Mouse (Mus musculus) liver, embryonic 12.5 days (tissue): ENCODE measurements around the gene Thegl. TPM values are rescaled to one million over a fixed set of nuclear protein-coding genes. Genes with fewer than 3 reads are reported as not detected.
"Not testable (repeated sequence)": the region's sequence is repeated elsewhere in the genome, so short reads cannot be mapped to it uniquely, and the experiment has no call there.

Experiments used
- ATAC-seq: fragments of 200-750 bp; cut with Nextera tagmentation; 2 replicates; pipeline ENCODE4 v1.8.0; 2017; ENCODE audit warnings: moderate number of reproducible peaks, mild to moderate bottlenecking, moderate library complexity
- H3K27ac ChIP-seq: fragments of 300-500 bp; sonication (generic); 2 replicates; pipeline ENCODE4 v1.5.1; 2016; ENCODE audit warnings: mild to moderate bottlenecking
- H3K27me3 ChIP-seq: fragments of 300-500 bp; sonication (generic); replicated peaks from 2 replicates; pipeline ENCODE4 v1.6.1; 2016; ENCODE audit warnings: mild to moderate bottlenecking, moderate library complexity
- H3K36me3 ChIP-seq: fragments of 300-500 bp; sonication (generic); 2 replicates; pipeline ENCODE4 v1.6.1; 2016; ENCODE audit warnings: mild to moderate bottlenecking, moderate library complexity
- H3K4me1 ChIP-seq: fragments of 300-500 bp; sonication (generic); 2 replicates; pipeline ENCODE4 v1.6.1; 2016
- H3K4me2 ChIP-seq: fragments of 300-500 bp; sonication (generic); 2 replicates; pipeline ENCODE4 v1.6.1; 2016; ENCODE audit warnings: mild to moderate bottlenecking, moderate library complexity
- H3K4me3 ChIP-seq: fragments of 300-500 bp; sonication (generic); 2 replicates; pipeline ENCODE4 v1.5.1; 2016; ENCODE audit warnings: mild to moderate bottlenecking, moderate library complexity
- H3K9ac ChIP-seq: fragments of 300-500 bp; sonication (generic); 2 replicates; pipeline ENCODE4 v1.6.1; 2016; ENCODE audit warnings: mild to moderate bottlenecking, moderate library complexity
- H3K9me3 ChIP-seq: fragments of 300-500 bp; sonication (generic); replicated peaks from 2 replicates; pipeline ENCODE4 v1.6.1; 2016; ENCODE audit warnings: mild to moderate bottlenecking, moderate library complexity
- WGBS: fragments of 180-500 bp; shearing (Covaris S2); methylation state at CpG from one replicate; pipeline ENCODE4 v1.1.7; 2016; ENCODE audit not compliant: insufficient replicate concordance; 5-methylcytosine and 5-hydroxymethylcytosine counted together
- polyA plus RNA-seq: library from polyadenylated mRNA; unstranded; fragments of >200 nt; fragmentation: Nextera tagmentation; extraction: Ambion mirVana; gene quantifications from 2 replicates; pipeline ENCODE4 v1.2.1, GENCODE M21; 2016

Thegl gene
- 0.41 and 0.48 TPM in 2 replicates for polyA plus RNA-seq

DNA sequence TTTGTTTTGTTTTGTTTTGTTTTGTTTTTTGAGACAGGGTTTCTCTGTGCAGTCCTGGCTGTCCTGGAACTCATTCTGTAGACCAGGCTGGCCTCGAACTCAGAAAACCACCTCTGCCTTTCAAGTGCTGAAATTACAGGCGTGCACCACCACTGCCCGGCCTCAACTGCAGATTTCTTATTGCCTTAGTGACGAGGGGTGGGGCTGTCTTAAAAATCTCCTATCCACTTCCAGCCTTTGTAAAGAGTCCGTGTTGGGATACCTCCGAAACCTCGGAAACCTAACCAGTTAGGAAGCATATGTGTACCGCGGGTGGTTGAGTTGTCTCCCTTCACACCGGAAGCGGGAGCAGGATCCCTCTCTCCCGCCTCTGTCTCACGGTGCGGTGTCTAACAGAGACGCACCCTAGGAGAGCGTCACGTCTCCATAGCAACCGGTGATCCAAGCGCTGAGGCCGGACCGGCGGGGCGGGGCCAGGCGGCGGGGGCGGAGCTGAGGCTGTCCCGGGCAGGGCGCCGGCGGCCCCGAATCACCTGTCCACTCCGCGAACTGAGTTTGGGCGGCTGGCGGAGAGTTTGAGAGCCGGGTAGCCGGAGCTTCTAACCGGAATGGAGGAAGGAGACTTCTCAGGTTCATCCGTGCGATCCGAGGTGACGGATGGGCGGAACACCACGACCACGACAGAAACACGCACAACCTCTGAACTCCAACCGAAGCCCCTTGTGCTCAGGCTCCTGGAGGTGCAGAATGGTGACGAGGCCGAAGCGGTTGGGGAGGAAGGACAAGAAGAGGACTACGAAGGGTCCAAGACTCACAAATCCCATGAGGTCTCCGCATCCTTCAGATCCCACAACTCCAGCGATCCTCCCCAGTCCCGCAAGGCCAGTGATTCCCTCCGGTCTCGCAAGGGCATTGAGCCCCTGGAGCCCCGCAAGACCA lies at the start of gene Thegl:
Thegl (plus strand) TSS at position 480 of the 939 bp plus-strand sequence.
- H3K9me3 ChIP-seq = 0 out of 2 replicates have a peak, but pooled peaks cover 2% of the 10 kb centered on the region
- H3K4me2 ChIP-seq = peak within 1 kb of the TSS; percentile 84
- H3K27ac ChIP-seq = no peak within 1 kb of the TSS
- H3K4me1 ChIP-seq = peaks cover 31% of the 10 kb centered on the region
- no peaks in the 10 kb centered on the region for H3K27me3 ChIP-seq
- peak within 1 kb of the TSS; percentile 59 for H3K4me3 ChIP-seq
- ATAC-seq = peak; percentile 98
- H3K36me3 ChIP-seq = no peaks in the 10 kb centered on the region
- H3K9ac ChIP-seq = peak within 1 kb of the TSS; percentile 44
- 16% methylated on average over 57 of the region's 57 CpGs for WGBS

GRCm38 (mm10) chr5:76969250-76969649 lies 46.6 kb upstream of the Thegl start:
- H3K27me3 ChIP-seq = no peaks in the 10 kb centered on the region
- H3K9ac ChIP-seq = no peak overlapping the region
- WGBS = 76% methylated on average over 5 of the region's 5 CpGs
- H3K4me3 ChIP-seq = no peak overlapping the region
- no peaks in the 10 kb centered on the region for H3K9me3 ChIP-seq
- no peak overlapping the region for H3K4me2 ChIP-seq
- H3K4me1 ChIP-seq = peaks cover 10% of the 10 kb centered on the region
- no peak overlapping the region for H3K27ac ChIP-seq
- peaks cover 72% of the 10 kb centered on the region for H3K36me3 ChIP-seq
- ATAC-seq = no peak

DNA sequence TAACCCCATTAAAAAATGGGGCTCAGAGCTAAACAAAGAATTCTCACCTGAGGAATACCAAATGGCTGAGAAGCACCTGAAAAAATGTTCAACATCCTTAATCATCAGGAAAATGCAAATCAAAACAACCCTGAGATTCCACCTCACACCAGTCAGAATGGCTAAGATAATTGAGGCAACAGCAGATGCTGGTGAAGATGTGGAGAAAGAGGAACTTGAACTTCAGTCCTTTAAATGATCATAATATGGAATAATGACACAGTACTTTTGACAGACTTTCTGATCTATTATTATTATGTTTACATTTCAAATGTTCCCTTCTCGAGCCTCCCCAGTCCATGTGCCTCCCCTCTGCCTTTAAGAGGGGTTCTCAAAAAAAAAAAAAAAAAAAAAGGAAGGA lies 44.7 kb upstream of the Thegl start:
- not testable (repeated sequence) for H3K4me2 ChIP-seq, H3K9ac ChIP-seq, H3K4me3 ChIP-seq, ATAC-seq, H3K27me3 ChIP-seq, H3K27ac ChIP-seq, H3K9me3 ChIP-seq
- 55% methylated on average over 1 of the region's 1 CpGs for WGBS
- peaks cover 19% of the 10 kb centered on the region for H3K4me1 ChIP-seq
- peaks cover 56% of the 10 kb centered on the region for H3K36me3 ChIP-seq

DNA sequence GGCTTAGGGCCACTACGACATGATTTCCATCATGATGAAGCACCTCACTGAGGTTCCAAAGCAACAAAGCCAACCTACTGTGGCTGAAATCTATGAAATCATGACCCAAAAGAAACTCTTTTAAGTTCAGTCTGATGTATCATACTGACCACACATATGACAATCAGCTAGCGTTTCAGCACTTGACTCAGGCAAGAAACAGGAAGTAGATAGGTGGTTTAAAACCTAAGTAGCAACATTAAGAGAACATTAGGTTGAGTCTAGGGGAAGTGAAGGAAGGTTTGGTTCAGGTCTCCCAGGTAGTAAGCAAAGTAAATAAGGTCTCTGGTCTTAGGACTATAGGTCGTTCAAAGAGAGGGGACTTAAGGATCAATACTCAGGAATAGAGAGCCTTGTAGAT lies 42.3 kb upstream of the Thegl start:
- Histone ChIP-seq H3K4me3 (peak overlapping the region; percentile 98), H3K9me3 (no peaks in the 10 kb centered on the region), H3K27ac (no peak overlapping the region; the same call in 1 of the 2 replicates), H3K9ac (peak overlapping the region; percentile 95; the same call in 1 of the 2 replicates), H3K4me2 (peak overlapping the region; percentile 83), H3K4me1 (peaks cover 23% of the 10 kb centered on the region), H3K27me3 (no peaks in the 10 kb centered on the region), H3K36me3 (peaks cover 53% of the 10 kb centered on the region)
- WGBS = 44% methylated on average over 3 of the region's 3 CpGs
- ATAC-seq = no peak

GRCm38 (mm10) chr5:76974207-76974553 lies 41.6 kb upstream of the Thegl start:
- Histone ChIP-seq H3K4me2 (peak overlapping the region; percentile 83), H3K36me3 (peaks cover 53% of the 10 kb centered on the region), H3K4me1 (peaks cover 23% of the 10 kb centered on the region), H3K9me3 (no peaks in the 10 kb centered on the region), H3K4me3 (peak overlapping the region; percentile 98), H3K9ac (peak overlapping the region; percentile 95), H3K27me3 (no peaks in the 10 kb centered on the region), H3K27ac (peak overlapping the region; percentile 48)
- WGBS = 2% methylated on average over 17 of the region's 17 CpGs
- peak; percentile 42 for ATAC-seq

- Histone ChIP-seq H3K36me3 (peaks cover 53% of the 10 kb centered on the region), H3K27ac (peak within 1 kb of the TSS; percentile 87), H3K9ac (peak within 1 kb of the TSS; percentile 95), H3K4me1 (peaks cover 23% of the 10 kb centered on the region), H3K9me3 (no peaks in the 10 kb centered on the region), H3K27me3 (no peaks in the 10 kb centered on the region), H3K4me2 (peak within 1 kb of the TSS; percentile 83), H3K4me3 (peak within 1 kb of the TSS; percentile 98)
- peak; percentile 91 for ATAC-seq
- WGBS = under 1% methylated on average over 58 of the region's 60 CpGs
Observed at GRCm38 (mm10) chr5:76974554-76975285, 41.1 kb upstream of the Thegl start, which contains the start of gene Srp72. Srp72 (plus strand) TSS chr5:76974683.

GRCm38 (mm10) chr5:76975736-76976135 lies 40.1 kb upstream of the Thegl start:
- H3K9ac ChIP-seq = peak overlapping the region; percentile 95
- H3K27me3 ChIP-seq = no peaks in the 10 kb centered on the region
- H3K36me3 ChIP-seq = peaks cover 52% of the 10 kb centered on the region
- no peaks in the 10 kb centered on the region for H3K9me3 ChIP-seq
- peak overlapping the region; percentile 98 for H3K4me3 ChIP-seq
- H3K4me2 ChIP-seq = peak overlapping the region; percentile 83
- peak overlapping the region; percentile 87; the same call in 1 of the 2 replicates for H3K27ac ChIP-seq
- 79% methylated on average over 8 of the region's 8 CpGs for WGBS
- no peak for ATAC-seq
- peaks cover 23% of the 10 kb centered on the region for H3K4me1 ChIP-seq

GRCm38 (mm10) chr5:76984015-76984414 lies 31.8 kb upstream of the Thegl start:
- Histone ChIP-seq H3K4me1 (no peaks in the 10 kb centered on the region), H3K27ac (no peak overlapping the region), H3K36me3 (peaks cover 91% of the 10 kb centered on the region), H3K9me3 (no peaks in the 10 kb centered on the region), H3K4me3 (no peak overlapping the region), H3K4me2 (no peak overlapping the region), H3K27me3 (no peaks in the 10 kb centered on the region), H3K9ac (no peak overlapping the region)
- no peak for ATAC-seq
- WGBS = 88% methylated on average over 11 of the region's 11 CpGs

DNA sequence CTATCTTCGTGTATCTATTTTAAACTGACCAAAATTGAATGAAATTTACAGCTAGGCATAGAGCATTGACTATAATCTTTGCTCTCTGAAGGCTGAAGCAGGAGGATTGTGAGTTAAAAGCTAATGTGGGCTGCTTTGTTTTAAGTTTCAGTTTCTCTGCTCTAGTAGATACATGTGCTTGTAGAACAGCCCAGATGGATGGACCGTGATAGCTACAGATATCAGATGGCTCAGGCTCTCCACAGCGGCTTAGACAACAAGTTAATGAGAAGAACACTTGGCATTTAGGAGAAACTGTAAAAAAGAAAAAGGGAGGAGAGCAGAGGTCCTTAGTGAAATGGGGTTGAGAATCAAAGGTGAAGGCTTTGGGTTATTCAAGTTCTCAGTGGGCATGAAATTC lies 25.0 kb upstream of the Thegl start:
- Histone ChIP-seq H3K36me3 (peaks cover 89% of the 10 kb centered on the region), H3K4me2 (peak overlapping the region; percentile 19), H3K4me3 (no peak overlapping the region), H3K9me3 (no peaks in the 10 kb centered on the region), H3K27ac (peak overlapping the region; percentile 79), H3K27me3 (no peaks in the 10 kb centered on the region), H3K9ac (peak overlapping the region; percentile 39), H3K4me1 (peaks cover 44% of the 10 kb centered on the region)
- 45% methylated on average over 3 of the region's 3 CpGs for WGBS
- peak; percentile 65 for ATAC-seq

DNA sequence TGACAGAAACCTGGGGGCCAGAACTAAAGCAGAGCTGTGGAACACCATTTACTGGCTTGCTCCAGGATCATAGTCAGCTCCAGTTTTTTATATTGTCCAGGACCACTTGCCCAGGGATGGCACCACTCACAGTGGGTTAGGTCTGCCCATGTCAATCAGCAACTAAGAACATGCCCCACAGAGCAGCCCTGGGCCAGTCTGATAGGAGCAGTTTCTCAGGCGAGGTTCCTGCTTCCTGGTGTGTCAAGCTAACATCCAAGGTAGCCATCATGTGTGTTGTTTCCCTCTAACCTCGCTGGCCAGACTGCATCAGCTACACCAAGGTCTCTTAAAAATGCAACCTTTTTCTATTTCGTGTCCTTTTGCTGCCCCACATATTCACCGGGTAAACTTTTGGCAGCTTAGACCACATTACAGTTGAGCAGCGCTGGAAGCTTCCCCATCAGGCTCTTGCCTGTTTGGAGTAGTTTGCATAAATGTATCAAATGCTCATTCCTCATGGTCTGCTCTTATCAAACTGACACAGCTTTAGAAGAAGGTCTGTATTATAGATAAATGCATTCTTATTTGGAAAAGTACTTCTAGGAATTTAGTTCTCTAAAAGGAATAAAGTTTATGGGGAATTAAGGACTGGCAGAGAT lies 22.5 kb upstream of the Thegl start:
- no peaks in the 10 kb centered on the region for H3K9me3 ChIP-seq
- H3K27me3 ChIP-seq = no peaks in the 10 kb centered on the region
- no peak overlapping the region for H3K4me3 ChIP-seq
- peak overlapping the region; percentile 85 for H3K27ac ChIP-seq
- ATAC-seq = peak; percentile 94
- peak overlapping the region; percentile 47 for H3K4me2 ChIP-seq
- H3K36me3 ChIP-seq = peaks cover 92% of the 10 kb centered on the region
- 62% methylated on average over 5 of the region's 5 CpGs for WGBS
- H3K9ac ChIP-seq = no peak overlapping the region
- H3K4me1 ChIP-seq = peaks cover 44% of the 10 kb centered on the region

DNA sequence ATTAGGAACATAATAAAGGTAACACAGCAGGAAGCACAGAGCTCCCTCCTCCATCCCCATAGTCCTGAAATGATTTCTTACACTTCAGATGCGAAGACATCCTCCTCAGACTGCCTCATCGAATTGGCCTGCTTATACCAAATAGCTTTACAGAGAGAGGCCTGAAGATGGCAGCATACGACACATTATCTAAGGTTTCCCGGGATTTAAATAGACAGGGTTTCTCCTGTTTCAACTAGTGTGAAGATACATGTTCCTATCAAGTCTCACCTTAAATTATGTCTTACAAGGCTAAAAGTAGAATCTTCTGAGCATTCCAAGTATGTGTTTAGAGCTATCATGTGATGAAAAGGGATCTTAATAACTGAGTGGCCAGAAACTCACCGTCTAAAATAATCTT lies 17.4 kb upstream of the Thegl start:
- Histone ChIP-seq H3K9ac (no peak overlapping the region), H3K4me3 (no peak overlapping the region), H3K36me3 (peaks cover 79% of the 10 kb centered on the region), H3K27ac (no peak overlapping the region), H3K27me3 (no peaks in the 10 kb centered on the region), H3K4me1 (peaks cover 8% of the 10 kb centered on the region; the same call in 1 of the 2 replicates), H3K4me2 (no peak overlapping the region), H3K9me3 (no peaks in the 10 kb centered on the region)
- 72% methylated on average over 5 of the region's 5 CpGs for WGBS
- no peak for ATAC-seq
